12 mouse cellular contexts compared by ENCODE assay signal in the genomic region with DNA sequence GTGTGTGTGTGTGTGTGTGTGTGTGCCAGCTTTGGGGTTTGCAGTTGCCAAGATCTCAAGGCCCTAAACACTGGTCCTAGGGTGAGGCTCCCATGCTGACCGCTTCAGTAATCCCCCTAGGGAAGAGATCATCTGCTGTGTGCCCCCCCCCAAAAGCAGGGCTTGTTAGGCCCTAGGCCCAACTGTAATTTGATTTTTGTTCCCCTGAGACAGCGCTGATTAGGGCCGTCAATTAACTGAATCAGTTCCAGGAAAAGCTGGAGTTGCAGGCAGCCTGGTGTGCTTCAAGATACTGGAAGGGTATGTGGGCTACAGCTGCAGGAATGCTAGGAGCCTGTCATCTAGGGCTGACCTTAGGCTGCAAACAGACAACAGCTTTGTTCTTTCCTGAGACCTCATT.
A peak's percentile ranks its signal among the peaks of the same experiment; 100 is the strongest.
DNase-seq lines count a peak whose midpoint lies in the region; ATAC-seq and TF ChIP-seq lines count a peak whose summit lies in the region.
"Had no signal": no experiment of that assay in that cellular context is flagged by ENCODE, and none has a peak within 500 bp of the region (broad histone marks: within the 10 kb centered on the region; RNA-seq: fewer than 3 reads in every experiment).

No protein-coding gene starts in this region.

- TF ChIP-seq POLR2A in limb, embryonic 14.5 days (IDR thresholded peaks at IDR 0.05; ENCODE audit: borderline replicate concordance, extremely low read depth, insufficient read depth, insufficient read length) = no peak

- ATAC-seq in embryonic facial prominence, embryonic 11.5 days (replicated peaks; ENCODE audit: insufficient number of reproducible peaks, low FRiP score, low TSS enrichment, low read depth) = peak; percentile 53
- ATAC-seq in forebrain, embryonic 15.5 days (replicated peaks) = peak; percentile 46; the same call in 1 of the 2 replicates
- ATAC-seq in limb, embryonic 14.5 days (ENCODE audit: low FRiP score, low read depth) = no peak
- ATAC-seq: activated CD4-positive, CD25-positive, alpha-beta regulatory T cell, adult 4 months had no signal

- no peaks in the 10 kb centered on the region for H3K9me3 ChIP-seq in embryonic facial prominence, embryonic 11.5 days (replicated peaks; ENCODE audit: control insufficient read depth, low read length)
- no peaks in the 10 kb centered on the region for H3K9me3 ChIP-seq in forebrain, embryonic 15.5 days
- H3K9me3 ChIP-seq in limb, embryonic 14.5 days (ENCODE audit: control insufficient read depth, low read length) = no peaks in the 10 kb centered on the region
- H3K9me3 ChIP-seq: neural tube, embryonic 12.5 days had no signal

- no peak overlapping the region for H3K4me3 ChIP-seq in embryonic facial prominence, embryonic 11.5 days (ENCODE audit: low read depth, low read length)
- no peak overlapping the region for H3K4me3 ChIP-seq in forebrain, embryonic 15.5 days
- no peak overlapping the region for H3K4me3 ChIP-seq in limb, embryonic 14.5 days (replicated peaks; ENCODE audit: low read length)
- H3K4me3 ChIP-seq: neural tube, embryonic 12.5 days had no signal

- H3K36me3 ChIP-seq in embryonic facial prominence, embryonic 11.5 days (replicated peaks; ENCODE audit: control insufficient read depth, insufficient read depth, low read depth, low read length) = no peaks in the 10 kb centered on the region
- H3K36me3 ChIP-seq in forebrain, embryonic 15.5 days = no peaks in the 10 kb centered on the region
- H3K36me3 ChIP-seq in limb, embryonic 14.5 days (ENCODE audit: control insufficient read depth, insufficient read depth, low read length) = no peaks in the 10 kb centered on the region
- H3K36me3 ChIP-seq: neural tube, embryonic 12.5 days had no signal

- H3K27me3 ChIP-seq in embryonic facial prominence, embryonic 11.5 days (ENCODE audit: control insufficient read depth, insufficient read depth, low read length) = no peaks in the 10 kb centered on the region
- H3K27me3 ChIP-seq in forebrain, embryonic 15.5 days = no peaks in the 10 kb centered on the region
- no peaks in the 10 kb centered on the region for H3K27me3 ChIP-seq in limb, embryonic 14.5 days (ENCODE audit: control insufficient read depth, insufficient read depth, low read length)
- H3K27me3 ChIP-seq: neural tube, embryonic 12.5 days had no signal

- DNase-seq in kidney, postnatal 4 days = peak; percentile 42 to 45
- DNase-seq in kidney, postnatal 25 days = no peak
- peak; percentile 78 for DNase-seq in embryonic facial prominence, embryonic 11.5 days (ENCODE audit: low spot score)
- DNase-seq in limb, embryonic 14.5 days (ENCODE audit: low spot score) = no peak
- no peak for DNase-seq in layer of hippocampus, adult 11-12 months (ENCODE audit: low spot score)
- DNase-seq in left cerebral cortex, postnatal 10 days (ENCODE audit: extremely low spot score in 1 of 2, low spot score in 2 of 2) = no peak
- DNase-seq: gastrocnemius, postnatal 10 days; kidney, adult 8-10 months had no signal

- H3K27ac ChIP-seq in embryonic facial prominence, embryonic 11.5 days (replicated peaks; ENCODE audit: low read depth, low read length) = 0 out of 2 replicates have a peak overlapping the region, but pooled peaks have one; percentile 60
- no peak overlapping the region for H3K27ac ChIP-seq in forebrain, embryonic 15.5 days (replicated peaks)
- H3K27ac ChIP-seq in limb, embryonic 14.5 days (replicated peaks; ENCODE audit: low read depth, low read length) = peak overlapping the region; percentile 26; the same call in 1 of the 2 replicates
- H3K27ac ChIP-seq: macrophage; neural tube, embryonic 12.5 days had no signal

- intact Hi-C loops in left cerebral cortex, postnatal 10 days (cut with DNase I) = no loop called here

- H3K9ac ChIP-seq in embryonic facial prominence, embryonic 11.5 days (replicated peaks; ENCODE audit: low read length) = no peak overlapping the region
- no peak overlapping the region for H3K9ac ChIP-seq in forebrain, embryonic 15.5 days (replicated peaks)
- H3K9ac ChIP-seq in limb, embryonic 14.5 days (ENCODE audit: low read depth, low read length, severe bottlenecking) = no peak overlapping the region
- H3K9ac ChIP-seq: neural tube, embryonic 12.5 days had no signal

- WGBS in embryonic facial prominence, embryonic 11.5 days = 33% methylated on average over 3 of the region's 3 CpGs
- WGBS in forebrain, embryonic 15.5 days = 40% methylated on average over 3 of the region's 3 CpGs
- 26% methylated on average over 3 of the region's 3 CpGs for WGBS in limb, embryonic 14.5 days

- H3K4me2 ChIP-seq in embryonic facial prominence, embryonic 11.5 days (ENCODE audit: low read depth, low read length) = no peak overlapping the region
- no peak overlapping the region for H3K4me2 ChIP-seq in forebrain, embryonic 15.5 days (replicated peaks)
- no peak overlapping the region for H3K4me2 ChIP-seq in limb, embryonic 14.5 days (replicated peaks; ENCODE audit: low read depth, low read length, severe bottlenecking)
- H3K4me2 ChIP-seq: neural tube, embryonic 12.5 days had no signal

- peaks cover 7% of the 10 kb centered on the region for H3K4me1 ChIP-seq in embryonic facial prominence, embryonic 11.5 days (ENCODE audit: control insufficient read depth, insufficient read depth, low read length)
- peaks cover 5% of the 10 kb centered on the region; the same call in 1 of the 2 replicates for H3K4me1 ChIP-seq in forebrain, embryonic 15.5 days
- peaks cover 53% of the 10 kb centered on the region for H3K4me1 ChIP-seq in limb, embryonic 14.5 days (ENCODE audit: control insufficient read depth, insufficient read depth, low read length)

Comparison
In these comparisons a context has a peak if more than half of its experiments do, and no peak if none do; other contexts are left out.
1. DNase-seq: peak in kidney, postnatal 4 days (2 of 2) and embryonic facial prominence, embryonic 11.5 days (single experiment); none in kidney, postnatal 25 days (0 of 2), limb, embryonic 14.5 days (single experiment), layer of hippocampus, adult 11-12 months (single experiment) and left cerebral cortex, postnatal 10 days (0 of 2).